Mouse (Mus musculus) ZHBTc4 (cell line): ENCODE data around the gene Tbx20.

Source experiments
- DNase-seq: peaks from one replicate; pipeline ENCODE4 v3.0.0-alpha.2; 2011; ENCODE audit warnings: low read depth, low spot score

Gene Tbx20

DNA sequence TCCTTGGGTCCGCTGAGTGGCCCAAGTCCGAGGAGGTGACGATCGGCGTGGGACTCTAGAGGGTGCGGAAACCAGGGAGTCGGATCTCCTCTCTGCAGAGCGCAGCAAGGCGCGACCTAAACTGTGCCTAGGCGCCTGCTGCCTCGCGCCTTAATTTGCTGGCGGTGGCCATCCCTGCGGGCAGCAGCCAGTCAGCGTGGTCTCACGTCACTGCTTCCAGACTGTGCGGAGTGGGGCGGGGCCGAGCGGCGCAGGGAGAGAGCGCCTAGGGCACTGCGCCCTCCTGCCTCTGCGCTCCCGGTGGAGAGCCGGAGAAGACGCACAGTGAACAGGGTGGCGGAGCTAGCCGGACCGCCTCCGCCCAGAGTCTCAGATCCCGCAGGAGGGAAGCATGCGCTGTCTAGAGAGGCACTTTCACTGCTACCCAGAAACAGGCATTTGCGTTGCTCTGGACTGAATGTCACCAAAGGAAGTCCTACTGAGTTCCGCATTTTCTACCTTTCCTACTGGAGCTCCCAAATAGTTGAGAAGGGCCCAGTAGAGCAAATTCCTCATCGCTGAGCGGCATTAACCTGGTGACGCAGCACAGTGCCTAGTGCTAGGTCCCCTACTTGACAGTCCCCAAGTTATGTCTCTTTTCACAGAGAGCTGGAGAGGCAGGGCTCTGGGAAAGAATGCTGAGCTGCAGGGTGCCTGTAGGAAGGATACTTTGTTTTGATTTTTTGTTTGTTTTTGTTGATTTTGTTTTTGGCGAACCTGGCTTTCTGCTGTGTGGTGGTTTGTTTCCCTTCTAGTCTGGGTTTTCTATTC, at the start of gene Tbx20:
Gene Tbx20 (minus strand): TSS at position 144 of the 810 bp plus-strand sequence.
- DNase-seq: peak; percentile 96

GRCm38 (mm10) chr9:24818511-24818910, 44.4 kb upstream of the Tbx20 start:
- DNase-seq: peak; percentile 90

- DNase-seq: no peak
Measured at GRCm38 (mm10) chr9:24812461-24812860, 38.4 kb upstream of the Tbx20 start.

GRCm38 (mm10) chr9:24792110-24792509, 18.0 kb upstream of the Tbx20 start:
- no peak for DNase-seq

DNA sequence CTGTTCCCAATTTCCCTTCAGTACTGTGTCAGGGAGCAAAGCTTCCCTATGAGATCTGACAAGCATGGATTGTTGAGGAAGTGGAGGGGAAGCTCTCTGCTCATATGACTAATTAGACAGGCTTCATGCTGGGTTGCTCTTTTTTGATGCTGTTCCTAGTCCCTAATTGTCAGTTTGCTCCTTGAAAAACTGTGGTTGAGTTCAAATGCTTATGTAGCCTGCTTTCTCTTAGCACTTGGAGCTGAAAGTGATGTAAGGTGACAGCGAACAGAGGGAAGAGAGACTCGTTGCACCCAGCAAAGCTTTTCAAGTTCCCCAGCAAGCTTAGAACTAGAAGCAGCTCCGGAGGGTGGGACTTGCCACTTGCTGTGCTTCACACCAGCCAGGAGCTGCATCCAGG, 15.3 kb upstream of the Tbx20 start:
- no peak for DNase-seq

DNA sequence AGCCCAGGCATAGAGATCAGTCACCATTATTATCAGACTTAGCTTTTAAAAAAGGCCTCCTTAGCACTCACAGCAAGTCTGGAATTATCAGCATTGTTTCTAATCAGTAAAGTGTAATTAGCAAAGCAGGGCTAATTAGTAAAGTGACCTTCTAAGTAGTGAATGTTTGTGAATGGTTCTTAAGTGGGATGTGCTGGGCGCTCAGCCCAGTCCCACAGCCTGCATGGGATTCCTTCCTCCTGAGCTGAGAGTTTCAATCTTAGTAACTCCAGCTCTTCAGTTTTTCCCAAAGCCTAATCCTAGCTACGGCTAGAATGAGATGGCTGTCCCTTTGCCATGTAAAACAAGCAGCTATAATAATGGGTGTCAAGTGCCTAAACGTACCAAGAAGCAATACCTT, 8.2 kb upstream of the Tbx20 start:
- DNase-seq: no peak

DNA sequence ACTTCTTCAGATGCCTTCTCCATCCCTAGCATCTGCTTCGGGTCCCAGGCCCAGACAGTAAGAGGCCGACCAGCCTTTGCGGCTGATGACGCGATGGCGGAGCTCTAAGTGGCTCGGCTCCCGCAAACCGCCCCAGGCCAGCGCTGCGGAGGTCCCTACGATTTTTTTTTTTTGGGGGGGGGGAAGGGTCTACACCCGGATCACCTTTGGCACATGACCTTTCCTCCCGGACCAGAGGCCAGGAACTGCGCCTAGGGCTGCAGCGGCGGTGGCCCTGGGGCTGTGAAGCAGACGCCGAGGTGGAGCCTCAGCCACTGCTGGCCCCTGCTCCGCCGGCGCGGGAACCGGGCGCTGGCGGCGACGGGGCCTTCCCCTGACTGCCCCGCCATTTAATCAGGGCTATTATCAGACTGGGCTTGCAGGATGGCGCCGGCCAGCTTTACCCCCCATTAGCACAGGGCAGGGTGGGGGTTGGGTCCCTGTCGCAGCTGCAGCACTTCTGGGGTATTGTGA, 6.9 kb upstream of the Tbx20 start:
- DNase-seq: peak; percentile 52

- no peak for DNase-seq
Measured at GRCm38 (mm10) chr9:24780391-24780928, 6.4 kb upstream of the Tbx20 start.

DNA sequence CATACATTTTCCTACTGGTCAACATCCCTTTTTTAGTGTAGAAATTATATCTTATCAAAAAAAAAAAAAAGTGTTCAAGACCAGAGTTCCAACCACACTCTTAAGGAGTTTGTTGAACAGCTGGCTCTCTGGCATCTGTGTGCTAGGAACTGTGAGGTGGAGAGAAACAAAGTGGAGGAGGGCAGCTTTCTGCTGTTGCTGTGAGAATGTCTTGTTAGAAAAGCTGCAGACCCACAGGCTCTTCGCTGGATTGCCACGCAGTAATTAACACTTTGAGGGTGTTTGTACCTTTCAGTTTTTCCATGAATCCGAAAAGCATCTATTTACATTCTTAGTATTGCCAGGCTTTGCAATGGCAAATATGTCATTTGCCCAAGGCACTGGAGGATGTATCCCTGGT, 5.9 kb upstream of the Tbx20 start:
- no peak for DNase-seq

GRCm38 (mm10) chr9:24778571-24778970, 4.5 kb upstream of the Tbx20 start:
- no peak for DNase-seq

- peak; percentile 36 for DNase-seq
Measured at GRCm38 (mm10) chr9:24777961-24778360, 3.9 kb upstream of the Tbx20 start.

DNA sequence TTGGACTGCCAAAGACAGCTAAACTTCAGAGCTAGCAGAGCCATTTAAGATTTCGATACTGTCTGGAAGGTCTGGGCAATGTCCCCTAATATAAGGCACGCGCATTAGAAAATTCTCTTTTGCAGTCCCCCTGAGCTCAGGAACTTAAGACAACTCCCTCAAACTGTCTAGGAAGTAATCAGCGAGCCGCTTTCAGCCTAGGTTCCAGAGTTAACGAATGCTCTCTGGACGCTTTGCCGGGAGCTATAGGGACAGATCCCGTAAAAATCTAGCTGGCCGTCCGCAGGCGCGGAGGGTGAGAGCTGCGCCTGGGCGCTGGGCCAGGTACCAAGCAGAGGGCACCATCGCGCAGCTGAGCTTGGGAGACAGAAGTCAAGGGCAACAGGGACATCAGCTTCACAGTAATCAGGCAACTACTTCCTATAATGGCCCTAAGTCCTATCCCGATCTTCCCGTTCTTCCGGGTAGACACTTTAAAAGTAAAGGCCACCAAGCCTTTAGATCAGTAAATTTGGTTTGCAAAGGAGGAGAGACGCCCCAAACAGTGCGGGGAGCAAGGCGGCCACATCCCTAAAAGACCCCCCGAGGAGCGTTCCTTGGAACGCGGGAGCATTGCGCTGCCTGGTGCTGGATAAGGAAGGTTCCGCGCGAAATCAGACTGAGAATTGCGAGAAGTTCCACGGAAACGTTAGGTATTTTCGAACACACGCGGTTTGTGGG, 3.2 kb upstream of the Tbx20 start:
- DNase-seq: peak; percentile 41

GRCm38 (mm10) chr9:24776487-24776886, 2.4 kb upstream of the Tbx20 start:
- DNase-seq: peak; percentile 96

DNA sequence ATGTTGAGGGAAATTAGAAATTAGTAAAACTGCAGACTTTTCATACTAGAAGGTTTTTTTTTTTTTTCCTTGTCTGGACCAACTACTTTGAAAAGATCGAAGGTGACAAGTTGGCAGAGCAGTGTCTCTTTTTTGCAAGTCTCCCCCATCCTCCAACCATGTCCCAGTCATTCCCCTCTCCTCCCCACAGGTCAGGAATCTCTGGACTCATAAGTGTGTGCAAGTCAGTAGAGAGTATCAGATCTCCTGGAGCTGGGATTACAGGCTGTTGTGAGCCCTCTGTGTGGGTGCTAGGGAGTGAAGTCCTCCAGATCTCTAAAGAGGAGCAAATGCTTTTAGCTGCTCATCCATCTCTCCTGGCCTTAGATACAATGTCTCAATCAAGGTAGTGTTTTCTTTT, 1.5 kb upstream of the Tbx20 start:
- no peak for DNase-seq

- no peak for DNase-seq
Measured at GRCm38 (mm10) chr9:24775001-24775400, 898 bp upstream of the Tbx20 start.

GRCm38 (mm10) chr9:24773669-24774068, 434 bp downstream of the Tbx20 start:
- DNase-seq: no peak

DNA sequence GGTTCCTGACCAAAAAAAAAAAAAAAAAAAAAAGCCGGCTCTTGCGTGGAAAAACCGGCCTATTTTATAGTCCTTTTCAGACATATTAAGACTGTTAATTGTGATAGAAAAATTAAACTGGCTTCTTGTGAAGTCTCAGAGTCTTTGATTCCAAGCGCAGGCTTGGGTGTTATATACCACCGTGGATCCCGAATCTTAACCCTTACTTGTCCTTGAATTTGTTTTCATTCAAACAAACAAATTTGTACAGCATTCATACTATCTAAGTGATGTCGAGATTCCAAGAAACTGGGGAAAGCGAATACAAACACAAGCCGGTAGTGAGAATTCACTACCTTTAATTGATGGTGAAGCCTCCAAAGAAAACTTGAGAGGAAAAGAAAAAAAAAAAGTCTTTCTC, 932 bp downstream of the Tbx20 start:
- DNase-seq: no peak

DNA sequence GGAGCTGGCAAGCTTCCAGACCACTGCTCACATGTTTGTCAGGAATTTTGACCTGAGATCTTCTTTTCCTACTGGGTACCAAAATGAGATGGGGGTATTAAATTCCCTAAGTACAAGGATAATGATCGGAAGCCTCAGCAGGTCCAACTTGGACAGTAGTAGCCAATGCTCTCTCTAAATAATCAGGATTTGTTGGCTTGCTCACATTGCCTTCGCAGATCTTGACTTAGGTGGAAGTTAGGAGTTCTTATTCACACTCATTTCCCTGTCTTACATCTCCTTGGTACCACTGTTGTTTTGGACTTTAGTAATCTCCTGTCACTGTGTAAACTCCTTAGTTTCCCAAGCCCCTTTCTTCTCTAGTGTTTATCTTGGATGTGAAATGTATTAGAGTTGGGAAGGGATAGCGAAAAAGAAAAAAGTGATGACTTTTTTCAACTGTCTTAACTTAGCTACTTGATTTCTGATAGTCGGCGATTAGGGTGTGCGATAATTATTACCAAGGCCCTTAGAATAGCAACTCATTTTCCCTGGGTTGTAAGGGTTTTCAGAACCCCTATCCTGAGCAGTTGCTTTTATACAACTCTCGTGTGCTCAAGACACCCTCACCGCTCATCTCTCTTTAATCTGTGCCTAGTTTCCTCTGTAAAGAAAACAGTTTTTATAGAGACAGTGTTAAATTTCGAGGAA, 1.5 kb downstream of the Tbx20 start:
- DNase-seq: no peak

DNA sequence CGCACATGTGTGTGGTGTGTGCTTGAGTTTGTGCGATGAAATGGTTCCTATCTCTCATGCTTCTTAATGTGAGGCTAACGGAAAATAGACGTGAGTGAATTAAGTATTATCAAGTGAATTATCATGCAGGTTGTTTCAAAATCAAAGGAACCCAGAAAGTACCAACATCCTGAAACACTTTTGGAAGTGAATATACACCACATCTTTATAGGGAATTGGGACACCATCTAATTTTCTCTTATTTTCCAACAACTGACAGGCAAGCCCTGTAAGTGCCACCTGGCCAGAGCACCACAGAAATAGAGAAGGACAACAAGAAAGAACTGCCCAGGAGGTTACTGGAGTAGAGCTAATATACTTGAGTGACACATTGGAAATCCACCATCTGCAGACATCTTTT, 2.4 kb downstream of the Tbx20 start:
- DNase-seq: no peak

- DNase-seq: no peak
Measured at GRCm38 (mm10) chr9:24770941-24771405, 3.1 kb downstream of the Tbx20 start.

DNA sequence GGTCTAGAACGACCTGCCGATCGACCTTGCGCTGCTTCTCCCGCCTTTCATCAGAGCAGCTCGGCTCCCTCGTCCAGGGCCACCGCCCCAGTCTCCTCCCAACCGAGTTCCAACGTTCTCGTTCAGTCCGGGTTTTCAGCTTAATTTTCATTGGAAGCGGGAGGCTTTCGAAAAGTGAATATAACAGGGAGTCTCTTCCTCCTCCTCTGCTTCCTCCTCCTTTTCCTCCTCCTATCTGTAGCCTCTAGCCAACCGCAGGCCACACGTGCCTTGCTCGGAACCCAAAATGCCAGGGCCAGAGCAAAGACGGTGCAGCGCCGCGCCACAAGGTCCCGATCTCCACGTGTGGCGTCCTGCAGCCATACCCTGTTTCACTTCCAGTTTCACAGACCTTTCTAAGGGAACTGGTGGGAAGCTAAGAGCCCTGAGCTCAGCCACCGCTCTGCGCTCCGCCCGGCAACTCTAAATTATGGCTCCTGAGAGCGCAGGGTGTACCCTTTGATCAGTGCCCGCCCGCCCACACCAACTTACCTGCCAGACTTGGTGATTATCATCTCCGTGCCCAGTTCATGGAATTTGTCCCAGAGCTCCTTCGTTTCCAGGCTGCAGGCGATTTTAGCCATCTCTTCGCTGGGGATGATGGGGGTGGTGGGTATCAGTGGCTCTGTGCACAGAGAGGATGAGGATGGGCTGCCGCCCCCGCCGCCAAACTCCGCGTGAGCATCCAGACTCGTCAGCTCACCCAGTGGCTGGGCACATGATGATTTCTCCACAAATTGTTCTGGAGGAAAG, 3.8 kb downstream of the Tbx20 start:
- DNase-seq: peak; percentile 67
